Mouse (Mus musculus) kidney, postnatal 0 days (tissue): Measurements from ENCODE around the gene Ucp2. TPM values are rescaled to one million over a fixed set of nuclear protein-coding genes. Genes with fewer than 3 reads are reported as not detected.

Experiments
- ATAC-seq: fragments of 200-750 bp; cut with Nextera tagmentation; replicated peaks from 2 replicates; pipeline ENCODE4 v1.8.0; 2017; ENCODE audit warnings: low read depth, moderate number of reproducible peaks, moderate TSS enrichment, moderate library complexity; ENCODE audit not compliant: low FRiP score
- DNase-seq: peaks from one replicate; pipeline ENCODE4 v3.0.0-alpha.2; 2016; ENCODE audit warnings: low spot score
- H3K27ac ChIP-seq: fragments of 300-500 bp; sonication (generic); 2 replicates; pipeline ENCODE4 v1.5.1; 2014; ENCODE audit warnings: mild to moderate bottlenecking
- H3K27me3 ChIP-seq: fragments of 300-500 bp; sonication (generic); 2 replicates; pipeline ENCODE4 v1.6.1; 2014; ENCODE audit warnings: low read length, mixed read lengths; ENCODE audit not compliant: insufficient read depth
- H3K36me3 ChIP-seq: fragments of 300-500 bp; sonication (generic); 2 replicates; pipeline ENCODE4 v1.6.1; 2014; ENCODE audit warnings: low read length, mixed read lengths; ENCODE audit not compliant: insufficient read depth
- H3K4me1 ChIP-seq: fragments of 300-500 bp; sonication (generic); replicated peaks from 2 replicates; pipeline ENCODE4 v1.6.1; 2014; ENCODE audit warnings: antibody characterized with exemption, low read length, mixed read lengths; ENCODE audit not compliant: insufficient read depth
- H3K4me2 ChIP-seq: fragments of 300-500 bp; sonication (generic); 2 replicates; pipeline ENCODE4 v1.6.1; 2014; ENCODE audit warnings: mild to moderate bottlenecking, low read length, moderate library complexity, mixed read lengths
- H3K4me3 ChIP-seq: fragments of 300-500 bp; sonication (generic); replicated peaks from 2 replicates; pipeline ENCODE4 v1.5.1; 2014; ENCODE audit warnings: low read depth, low read length
- H3K9ac ChIP-seq: fragments of 300-500 bp; sonication (generic); 2 replicates; pipeline ENCODE4 v1.6.1; 2014; ENCODE audit warnings: low read depth, low read length
- H3K9me3 ChIP-seq: fragments of 300-500 bp; sonication (generic); replicated peaks from 2 replicates; pipeline ENCODE4 v1.6.1; 2016; ENCODE audit warnings: low read length, inconsistent platforms, mixed read lengths
- CTCF ChIP-seq: IDR thresholded peaks from 2 replicates; pipeline ENCODE4 v1.5.1; 2016; ENCODE audit warnings: antibody characterized with exemption, low read depth, mild to moderate bottlenecking, moderate library complexity
- WGBS: fragments of 180-500 bp; shearing (Covaris S2); extraction: QIAGEN DNeasy Blood & Tissue Kit; methylation state at CpG from one replicate; pipeline ENCODE4 v1.1.7; 2014; 5-methylcytosine and 5-hydroxymethylcytosine counted together
- polyA plus RNA-seq: library from polyadenylated mRNA; unstranded; fragments of >200 nt; fragmentation: Nextera tagmentation; extraction: Ambion mirVana; gene quantifications from 2 replicates; pipeline ENCODE4 v1.2.1, GENCODE M21; 2015

Gene Ucp2
- polyA plus RNA-seq, 1 experiment from 2014 or later = 274 TPM

- no peak overlapping the region for H3K9ac ChIP-seq
- peaks cover 21% of the 10 kb centered on the region for H3K36me3 ChIP-seq
- 52% methylated on average over 5 of the region's 5 CpGs for WGBS
- H3K27me3 ChIP-seq = no peaks in the 10 kb centered on the region
- peak; percentile 60 for TF ChIP-seq CTCF
- no peak overlapping the region for H3K4me2 ChIP-seq
- H3K4me3 ChIP-seq = no peak overlapping the region
- no peaks in the 10 kb centered on the region for H3K9me3 ChIP-seq
- H3K27ac ChIP-seq = no peak overlapping the region
- ATAC-seq (no peak), DNase-seq (peak; percentile 42)
- H3K4me1 ChIP-seq = no peaks in the 10 kb centered on the region
Observed at GRCm38 (mm10) chr7:100550338-100551007, 57.3 kb downstream of the Ucp2 start.

Other genes with a start within 250 kb of the Ucp2 start
- 2.2 and 2.7 TPM in 2 replicates for gene P4ha3, start 207.8 kb upstream of the Ucp2 start, polyA plus RNA-seq
- 13.1 TPM in 2 replicates for gene C2cd3, start 121.1 kb upstream of the Ucp2 start, polyA plus RNA-seq
- 45.9 and 47.6 TPM in 2 replicates for gene Ppme1, start 121.0 kb upstream of the Ucp2 start, polyA plus RNA-seq
- gene Ucp3, start 20.3 kb upstream of the Ucp2 start, polyA plus RNA-seq = 0.05 and 0.13 TPM in 2 replicates
- 0.15 and 0.18 TPM in 2 replicates for gene Dnajb13, start 21.6 kb downstream of the Ucp2 start, polyA plus RNA-seq
- 21.7 and 21.9 TPM in 2 replicates for gene Coa4, start 43.7 kb downstream of the Ucp2 start, polyA plus RNA-seq
- 90.7 and 94.6 TPM in 2 replicates for gene Rab6a, start 114.1 kb downstream of the Ucp2 start, polyA plus RNA-seq
- gene Mrpl48, start 115.0 kb downstream of the Ucp2 start, polyA plus RNA-seq = 105 and 107 TPM in 2 replicates
- 4.6 and 5.1 TPM in 2 replicates for gene Plekhb1, start 169.1 kb downstream of the Ucp2 start, polyA plus RNA-seq
- 29.1 and 29.7 TPM in 2 replicates for gene Fam168a, start 213.3 kb downstream of the Ucp2 start, polyA plus RNA-seq